Mouse (Mus musculus): ENCODE results near the gene Col4a4. TPM values are rescaled to one million over a fixed set of nuclear protein-coding genes. Genes with fewer than 3 reads are reported as not detected.

The Col4a4 gene
- total RNA-seq, 2 experiments from 2014 or later, result 1.5 to 1.9 TPM

GRCm38 (mm10) chr1:82585981-82586380 lies 668 bp downstream of the Col4a4 start:
- intact Hi-C loops (cut with DNase I), result no loop called here
- DNase-seq (ENCODE audit: low spot score in 2 of 2), result no peak

GRCm38 (mm10) chr1:82578320-82578719 lies 8.3 kb downstream of the Col4a4 start:
- no peak for DNase-seq (ENCODE audit: low spot score in 2 of 2)
- intact Hi-C loops (cut with DNase I), result no loop called here

DNA sequence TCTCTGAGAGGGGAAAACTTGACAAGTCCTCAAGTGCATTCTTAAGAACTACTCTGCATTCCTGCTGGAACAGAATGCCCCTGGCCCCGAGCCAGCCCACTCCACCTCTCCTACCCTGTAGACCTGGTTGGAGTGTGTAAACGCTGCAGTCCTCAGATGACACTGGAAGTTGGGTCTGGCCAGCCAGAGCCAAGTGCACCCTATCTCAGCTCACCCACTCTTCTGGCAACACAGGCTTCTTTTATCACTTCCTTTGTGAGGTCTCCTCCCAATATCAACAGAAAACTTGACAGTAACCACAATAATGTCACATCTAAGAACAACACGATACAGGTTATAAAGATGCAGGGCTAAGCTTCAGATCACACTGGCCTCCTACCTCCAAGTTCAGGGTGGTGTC lies 8.7 kb downstream of the Col4a4 start:
- intact Hi-C loops (cut with DNase I), result no loop called here
- no peak for DNase-seq (ENCODE audit: low spot score in 2 of 2)

GRCm38 (mm10) chr1:82577339-82577738 lies 9.3 kb downstream of the Col4a4 start:
- intact Hi-C loops (cut with DNase I), result no loop called here

GRCm38 (mm10) chr1:82576182-82576581 lies 10.5 kb downstream of the Col4a4 start:
- intact Hi-C loops (cut with DNase I), result no loop called here
- no peak for DNase-seq (ENCODE audit: low spot score in 2 of 2)

More at GRCm38 (mm10) chr1:82577339-82577738, 9.3 kb downstream of the Col4a4 start:
- no peak for DNase-seq (ENCODE audit: low spot score in 2 of 2)

DNA sequence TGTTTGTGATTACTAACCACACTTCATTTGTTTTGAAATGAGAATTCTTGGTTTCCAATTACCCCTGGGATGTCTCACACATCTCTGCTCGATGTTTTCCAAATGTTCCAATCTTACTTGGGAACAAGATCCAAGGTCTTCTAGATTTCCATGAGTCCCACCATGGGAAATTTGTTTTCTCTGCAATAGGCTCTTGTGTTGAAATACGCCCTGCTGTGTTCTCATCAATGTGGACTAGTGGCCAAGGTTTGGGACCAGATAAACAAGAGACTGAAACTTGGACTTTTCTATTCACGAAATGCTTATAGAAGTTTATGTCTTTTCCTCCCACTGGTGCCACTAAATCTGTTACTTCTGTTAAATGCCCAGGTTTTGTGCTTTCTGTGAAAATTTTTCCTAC lies 11.0 kb downstream of the Col4a4 start:
- DNase-seq (ENCODE audit: low spot score in 2 of 2), result no peak
- intact Hi-C loops (cut with DNase I), result no loop called here

DNA sequence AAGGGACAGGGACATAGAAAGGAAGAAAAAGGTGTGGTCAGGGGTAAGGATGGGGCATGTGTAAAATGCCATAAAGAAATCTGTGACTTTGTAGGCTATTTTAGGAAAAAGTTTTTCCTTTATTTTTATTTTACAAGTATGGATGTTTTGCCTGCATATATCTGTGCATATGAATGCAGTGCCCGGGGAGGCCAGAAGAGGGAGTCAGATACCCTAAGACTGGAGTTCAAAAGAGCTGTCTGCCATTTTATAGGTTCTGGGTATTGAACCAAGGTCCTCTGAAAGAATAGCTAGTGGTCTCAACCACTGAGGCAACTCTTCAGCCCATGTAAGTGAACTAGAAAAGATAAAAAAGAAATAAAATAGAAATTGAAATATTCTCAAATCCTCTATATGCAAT lies 14.9 kb downstream of the Col4a4 start:
- intact Hi-C loops (cut with DNase I), result loop anchor here (5.0 kb wide), 1 partner anchor 71 kb away; no protein-coding TSS in a partner anchor
- DNase-seq (ENCODE audit: low spot score in 2 of 2), result no peak

GRCm38 (mm10) chr1:82569405-82569804 lies 17.2 kb downstream of the Col4a4 start:
- intact Hi-C loops (cut with DNase I), result no loop called here

DNA sequence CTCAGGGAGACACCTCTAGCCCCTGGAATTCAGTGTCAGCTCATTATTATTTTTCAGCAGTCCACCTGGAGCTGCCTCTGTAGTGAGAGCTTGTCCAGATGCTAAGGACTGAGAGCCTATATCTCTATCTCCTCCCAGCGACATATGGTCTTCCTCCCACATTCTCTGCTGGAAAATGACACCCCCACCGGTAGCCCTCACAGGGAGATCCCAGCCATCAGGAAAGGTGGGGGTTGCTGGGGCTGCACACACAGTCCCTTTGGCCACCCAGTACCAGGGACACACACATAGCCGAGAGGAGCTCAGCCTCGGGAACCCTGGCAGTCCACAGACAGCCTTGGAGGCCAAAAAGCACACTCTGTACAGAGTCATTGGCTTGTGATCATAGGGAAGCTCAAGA lies 26.4 kb downstream of the Col4a4 start:
- intact Hi-C loops (cut with DNase I), result loop anchor here (5.0 kb wide), 1 partner anchor 157 kb away; no protein-coding TSS in a partner anchor
- peak in 1 of 2 experiments; percentile 71 for DNase-seq (ENCODE audit: low spot score in 2 of 2)

More at GRCm38 (mm10) chr1:82569405-82569804, 17.2 kb downstream of the Col4a4 start:
- no peak for DNase-seq (ENCODE audit: low spot score in 2 of 2)

- intact Hi-C loops (cut with DNase I), result loop anchor here (5.0 kb wide), 2 partner anchors 87 to 432 kb away; no protein-coding TSS in a partner anchor
- DNase-seq (ENCODE audit: low spot score in 2 of 2), result no peak
These were observed 31.8 kb downstream of the Col4a4 start for GRCm38 (mm10) chr1:82554889-82555288.

GRCm38 (mm10) chr1:82554443-82554850 lies 32.2 kb downstream of the Col4a4 start:
- intact Hi-C loops (cut with DNase I), result loop anchor here (5.0 kb wide), 1 partner anchor 433 kb away; no protein-coding TSS in a partner anchor
- DNase-seq (ENCODE audit: low spot score in 2 of 2), result no peak

- intact Hi-C loops (cut with DNase I), result no loop called here
- no peak for DNase-seq (ENCODE audit: low spot score in 2 of 2)
These were observed 41.3 kb downstream of the Col4a4 start for GRCm38 (mm10) chr1:82545199-82545960.

DNA sequence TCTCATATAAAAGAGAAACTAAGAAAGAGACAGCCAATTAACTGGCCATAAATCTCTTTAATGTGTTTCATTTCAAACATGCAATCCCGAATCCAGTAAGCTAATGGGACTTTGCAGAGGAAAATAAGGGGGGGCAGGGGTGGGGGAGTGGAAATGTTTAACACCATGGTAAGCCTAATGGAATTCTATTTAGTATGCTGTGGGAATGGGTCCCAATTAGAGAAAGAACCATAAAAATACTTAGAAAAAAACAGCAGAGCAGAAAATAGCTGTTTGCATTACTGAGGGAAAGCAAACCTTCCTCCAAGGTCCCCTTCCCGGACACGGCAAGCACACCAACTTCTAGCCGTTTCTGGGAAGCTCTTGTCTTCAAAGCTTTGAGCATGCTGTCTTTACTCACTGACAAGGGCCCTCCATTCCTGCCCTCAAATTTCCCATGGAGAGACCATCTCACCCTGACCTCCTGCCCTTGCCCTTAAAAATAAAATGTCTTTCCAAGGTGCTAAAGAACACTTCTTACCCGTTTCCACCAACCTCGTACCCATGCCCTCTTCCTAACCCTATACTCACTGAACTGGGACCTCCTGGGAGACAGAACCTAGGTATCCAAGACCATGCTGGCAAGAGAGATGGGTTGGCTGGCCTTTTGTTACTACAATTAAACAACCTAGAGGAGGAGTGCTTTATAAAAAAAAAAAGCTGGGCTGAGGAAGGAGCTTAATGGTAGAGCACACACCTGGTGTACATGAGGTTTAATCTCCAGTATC lies 42.0 kb downstream of the Col4a4 start:
- DNase-seq (ENCODE audit: low spot score in 2 of 2), result no peak
- intact Hi-C loops (cut with DNase I), result no loop called here

- DNase-seq (ENCODE audit: low spot score in 2 of 2), result no peak
- intact Hi-C loops (cut with DNase I), result no loop called here
These were observed 42.7 kb downstream of the Col4a4 start for GRCm38 (mm10) chr1:82543934-82544333.

DNA sequence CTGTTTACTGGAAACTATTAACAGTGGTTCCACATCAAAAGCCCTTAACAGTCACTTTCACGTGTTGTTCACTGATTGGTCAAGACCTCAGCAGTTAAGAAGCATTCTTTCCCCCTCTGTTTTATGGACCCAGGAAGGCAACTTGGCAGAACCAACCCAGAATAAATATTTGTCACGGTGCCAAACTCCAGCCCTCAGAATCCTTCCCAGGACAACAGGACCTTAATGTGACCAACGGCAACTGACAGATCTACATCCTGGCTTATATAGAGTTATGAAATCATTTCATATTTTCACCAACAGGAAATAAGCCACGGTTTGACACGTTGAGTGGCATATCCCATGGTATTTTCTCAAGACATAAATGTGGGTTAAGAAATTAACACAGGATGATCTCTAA lies 46.6 kb downstream of the Col4a4 start:
- intact Hi-C loops (cut with DNase I), result no loop called here
- DNase-seq (ENCODE audit: low spot score in 2 of 2), result no peak

- intact Hi-C loops (cut with DNase I), result no loop called here
- DNase-seq (ENCODE audit: low spot score in 2 of 2), result no peak
These were observed 48.8 kb downstream of the Col4a4 start for GRCm38 (mm10) chr1:82537848-82538247.

- intact Hi-C loops (cut with DNase I), result no loop called here
- peak in 1 of 2 experiments; percentile 45 for DNase-seq (ENCODE audit: low spot score in 2 of 2)
These were observed 50.0 kb downstream of the Col4a4 start for GRCm38 (mm10) chr1:82536515-82537174.

- peak in 1 of 2 experiments; percentile 2 for DNase-seq (ENCODE audit: low spot score in 2 of 2)
- intact Hi-C loops (cut with DNase I), result no loop called here
These were observed 58.7 kb downstream of the Col4a4 start for GRCm38 (mm10) chr1:82527931-82528330.

- intact Hi-C loops (cut with DNase I), result no loop called here
- no peak for DNase-seq (ENCODE audit: low spot score in 2 of 2)
These were observed 94.7 kb downstream of the Col4a4 start for GRCm38 (mm10) chr1:82491954-82492353.

DNA sequence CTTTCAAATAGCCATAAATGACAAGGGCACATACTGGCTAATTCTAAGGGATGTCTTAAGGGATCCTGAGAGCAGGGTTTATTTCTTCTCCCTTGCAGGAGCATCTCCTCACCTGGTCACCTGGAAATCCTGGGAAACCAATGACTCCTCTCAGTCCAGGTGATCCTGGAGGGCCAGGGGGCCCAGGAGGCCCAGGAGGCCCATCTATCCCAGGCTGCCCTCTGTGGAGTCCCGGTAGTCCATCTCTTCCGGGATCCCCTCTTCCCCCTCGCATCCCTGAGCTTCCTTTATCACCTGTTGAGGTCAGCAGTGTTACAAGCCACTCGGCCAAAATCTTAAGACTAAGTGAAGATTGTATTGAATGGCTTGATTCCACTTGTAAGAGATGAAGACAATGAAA lies 100.3 kb downstream of the Col4a4 start:
- DNase-seq (ENCODE audit: low spot score in 2 of 2), result no peak
- intact Hi-C loops (cut with DNase I), result no loop called here

All from left cerebral cortex, postnatal 25 days (tissue).